Mouse (Mus musculus): Measurements from ENCODE around the gene 1600012H06Rik. TPM values are rescaled to one million over a fixed set of nuclear protein-coding genes. Genes with fewer than 3 reads are reported as not detected.

Gene 1600012H06Rik
- polyA plus RNA-seq (2014; fragmentation: Illumina TruSeq; extraction: RNeasy Lipid Tissue Mini Kit (QIAGEN cat#74804); ENCODE audit: low replicate concordance), result 103 TPM

GRCm38 (mm10) chr17:14943009-14943728 is at the start of gene 1600012H06Rik, which contains the start of gene Wdr27:
TSS of gene 1600012H06Rik (plus strand) at chr17:14943184.
TSS of gene Wdr27 (minus strand) at chr17:14943158.

GRCm38 (mm10) chr17:14960951-14961556 is 18.1 kb downstream of the 1600012H06Rik start, which contains the start of gene Phf10:
TSS of gene Phf10 (minus strand) at chr17:14961273.

GRCm38 (mm10) chr17:14978362-14979038 is 35.5 kb downstream of the 1600012H06Rik start, which contains the start of the genes 9030025P20Rik and Gm3417:
TSS of gene 9030025P20Rik (plus strand) at chr17:14978468.
TSS of gene Gm3417 (minus strand) at chr17:14978790.

Other genes starting within 250 kb of the 1600012H06Rik start
- gene Thbs2, start 248.9 kb upstream of the 1600012H06Rik start, polyA plus RNA-seq (2014; fragmentation: Illumina TruSeq; extraction: RNeasy Lipid Tissue Mini Kit (QIAGEN cat#74804); ENCODE audit: low replicate concordance), result 2.6 TPM
- 4.0 TPM for gene Wdr27, start within 50 bp of the 1600012H06Rik start, polyA plus RNA-seq (2014; fragmentation: Illumina TruSeq; extraction: RNeasy Lipid Tissue Mini Kit (QIAGEN cat#74804); ENCODE audit: low replicate concordance)
- gene Phf10, start 18.1 kb downstream of the 1600012H06Rik start, polyA plus RNA-seq (2014; fragmentation: Illumina TruSeq; extraction: RNeasy Lipid Tissue Mini Kit (QIAGEN cat#74804); ENCODE audit: low replicate concordance), result 87.8 TPM
- 4.9 TPM for gene 9030025P20Rik, start 35.3 kb downstream of the 1600012H06Rik start, polyA plus RNA-seq (2014; fragmentation: Illumina TruSeq; extraction: RNeasy Lipid Tissue Mini Kit (QIAGEN cat#74804); ENCODE audit: low replicate concordance)
- gene Gm3417, start 35.6 kb downstream of the 1600012H06Rik start, polyA plus RNA-seq (2014; fragmentation: Illumina TruSeq; extraction: RNeasy Lipid Tissue Mini Kit (QIAGEN cat#74804); ENCODE audit: low replicate concordance), result 1.8 TPM
- gene Gm3435, start 67.0 kb downstream of the 1600012H06Rik start, polyA plus RNA-seq (2014; fragmentation: Illumina TruSeq; extraction: RNeasy Lipid Tissue Mini Kit (QIAGEN cat#74804); ENCODE audit: low replicate concordance), result 2.1 TPM
- gene Ermard, start 98.0 kb downstream of the 1600012H06Rik start, polyA plus RNA-seq (2014; fragmentation: Illumina TruSeq; extraction: RNeasy Lipid Tissue Mini Kit (QIAGEN cat#74804); ENCODE audit: low replicate concordance), result 43.9 TPM
- gene Tcte3, start 98.3 kb downstream of the 1600012H06Rik start, polyA plus RNA-seq (2014; fragmentation: Illumina TruSeq; extraction: RNeasy Lipid Tissue Mini Kit (QIAGEN cat#74804); ENCODE audit: low replicate concordance), result 1.9 TPM
- 4.8 TPM for gene Gm3448, start 98.4 kb downstream of the 1600012H06Rik start, polyA plus RNA-seq (2014; fragmentation: Illumina TruSeq; extraction: RNeasy Lipid Tissue Mini Kit (QIAGEN cat#74804); ENCODE audit: low replicate concordance)

All from small intestine, adult 10 weeks (tissue).